Mouse (Mus musculus) cerebellum, adult 11-12 months (tissue): ENCODE measurements around the gene Las1l.

ENCODE experiments used
- DNase-seq: peaks from one replicate; pipeline ENCODE4 v3.0.0; 2022

Las1l gene

DNA sequence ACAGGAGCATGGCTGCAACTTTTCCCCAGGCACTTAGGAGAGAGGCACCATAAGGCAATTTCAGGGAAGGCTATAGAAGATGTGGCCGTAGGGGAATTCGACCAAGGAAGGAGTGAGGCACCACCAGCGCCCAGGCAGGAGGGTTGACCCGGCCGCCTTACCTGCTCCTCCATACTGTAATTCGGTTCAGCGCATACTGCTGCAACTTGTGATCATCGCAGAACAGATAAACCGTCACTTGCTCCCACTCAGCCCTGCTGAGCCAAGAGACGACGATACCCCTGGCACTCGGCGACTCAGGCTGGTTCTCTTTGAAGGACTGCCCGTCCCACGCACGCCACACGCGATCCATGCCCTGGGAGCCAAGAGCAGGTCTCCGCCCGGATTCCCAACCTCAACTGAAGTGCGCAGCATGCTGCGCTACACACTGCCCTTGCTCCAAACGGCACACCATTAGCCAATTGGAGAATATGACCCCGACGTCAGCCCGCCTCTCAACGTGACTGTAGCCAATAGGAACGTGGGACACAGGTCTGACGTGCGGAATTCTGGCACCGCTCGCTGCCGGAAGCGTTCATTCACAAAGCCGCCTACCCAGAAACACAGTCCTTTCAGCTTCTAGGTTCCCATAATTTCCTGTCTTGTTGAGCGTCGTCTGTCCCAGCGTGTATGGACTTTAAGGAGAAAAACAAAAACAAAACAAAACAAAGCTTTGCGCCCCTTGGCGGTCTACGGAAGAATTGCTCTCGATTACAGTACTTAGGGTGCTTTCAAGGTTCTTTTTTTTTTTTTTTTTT, at the start of gene Las1l:
Gene Las1l, minus strand, starts transcription at position 466 of the 797 bp plus-strand sequence.
- peak; percentile 95 for DNase-seq

DNA sequence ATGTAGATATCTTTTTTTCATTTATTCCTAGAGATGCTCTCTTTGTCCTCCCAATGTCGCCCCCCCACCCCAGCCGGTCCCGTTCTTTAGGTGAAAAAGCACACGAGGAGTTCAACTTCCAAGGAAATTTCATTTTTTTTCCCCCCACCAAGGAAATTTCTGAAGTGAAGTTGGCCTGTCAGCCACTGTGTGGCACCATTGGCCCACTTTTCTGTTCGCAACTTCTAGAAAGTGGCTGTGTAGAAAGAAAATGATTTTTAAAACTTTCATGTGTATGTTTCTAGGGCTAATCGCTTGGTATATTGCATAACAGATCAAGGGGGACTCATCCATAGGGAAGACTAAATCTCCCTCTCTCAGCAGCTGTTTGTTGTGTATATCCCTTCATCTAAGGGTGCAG, 49.6 kb upstream of the Las1l start:
- no peak for DNase-seq

DNA sequence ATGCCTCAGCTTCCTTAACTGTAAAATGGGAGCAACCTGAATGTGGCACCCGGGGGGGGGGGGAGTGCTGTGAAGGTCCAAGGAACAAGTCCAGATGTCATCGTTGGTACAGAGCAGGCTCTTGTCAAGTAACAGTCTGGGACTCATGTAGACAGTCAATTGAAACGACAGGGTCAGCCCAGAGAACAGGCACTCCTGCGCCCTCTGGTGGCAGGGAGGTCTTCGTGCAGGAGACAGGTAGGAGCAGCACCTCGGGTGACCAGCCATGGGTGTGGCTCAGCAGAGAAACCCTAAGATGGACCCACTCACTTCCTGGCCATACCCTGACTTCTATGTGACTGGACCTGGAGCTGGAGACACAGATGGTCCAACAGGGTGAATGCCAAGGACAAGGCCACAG, 42.8 kb upstream of the Las1l start:
- DNase-seq, result no peak

DNA sequence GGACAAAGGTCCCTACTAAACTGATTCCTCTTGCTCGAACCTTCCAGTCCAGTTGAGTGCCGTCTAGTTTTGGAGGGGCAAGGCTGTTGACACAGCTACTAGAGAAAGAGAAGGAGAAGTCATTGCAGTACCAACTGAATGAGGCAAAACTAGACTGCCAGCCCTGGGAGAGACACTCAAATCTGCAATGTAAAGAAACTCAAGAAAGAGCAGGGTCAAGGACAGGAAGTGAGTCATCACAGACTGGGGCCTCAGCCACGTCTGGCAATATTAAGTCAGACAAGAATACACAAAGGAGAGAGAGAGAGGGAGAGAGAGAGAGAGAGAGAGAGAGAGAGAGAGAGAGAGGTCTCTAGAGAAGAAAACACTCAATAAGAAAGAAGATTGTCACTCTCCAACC, 36.4 kb upstream of the Las1l start:
- no peak for DNase-seq

DNA sequence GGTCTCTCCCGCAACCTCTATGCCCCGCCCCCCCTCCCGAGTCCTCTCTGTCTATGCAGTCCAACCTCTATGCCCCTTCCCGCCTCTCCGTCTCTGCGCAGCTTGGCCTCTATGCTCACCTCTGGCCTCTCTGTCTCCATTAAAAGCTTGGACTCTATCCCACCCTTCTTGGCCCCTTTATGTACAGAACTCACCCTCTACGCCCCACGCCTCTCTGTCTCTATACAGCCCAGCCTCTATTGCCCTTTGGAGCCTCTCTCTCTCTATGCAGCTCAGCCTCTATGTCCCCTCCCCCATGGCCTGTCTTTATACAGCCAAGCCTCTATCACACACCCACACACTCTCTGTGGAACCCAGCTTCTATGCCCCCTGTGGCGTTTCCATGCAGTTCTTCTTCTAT, 13.2 kb upstream of the Las1l start:
- DNase-seq, result peak; percentile 20

DNA sequence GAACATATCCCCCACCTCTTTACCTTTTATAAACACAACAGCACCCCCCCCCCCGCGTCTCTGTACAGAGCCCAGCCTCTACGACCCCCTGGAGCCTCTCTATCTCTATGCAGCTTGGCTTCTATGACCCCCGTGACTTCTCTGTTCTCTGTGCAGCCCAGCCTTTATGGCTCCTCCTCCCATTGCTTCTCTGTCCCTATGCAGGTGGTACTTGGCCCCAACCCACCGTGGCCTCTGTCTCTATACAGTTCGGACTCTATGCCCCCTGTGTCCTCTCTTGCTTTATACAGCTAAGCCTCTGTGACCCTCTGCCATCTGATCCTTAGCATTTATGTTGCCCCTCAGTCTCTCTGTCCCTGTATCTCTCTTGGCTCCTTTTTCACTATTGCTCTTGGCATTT, 12.4 kb upstream of the Las1l start:
- peak; percentile 49 for DNase-seq

DNA sequence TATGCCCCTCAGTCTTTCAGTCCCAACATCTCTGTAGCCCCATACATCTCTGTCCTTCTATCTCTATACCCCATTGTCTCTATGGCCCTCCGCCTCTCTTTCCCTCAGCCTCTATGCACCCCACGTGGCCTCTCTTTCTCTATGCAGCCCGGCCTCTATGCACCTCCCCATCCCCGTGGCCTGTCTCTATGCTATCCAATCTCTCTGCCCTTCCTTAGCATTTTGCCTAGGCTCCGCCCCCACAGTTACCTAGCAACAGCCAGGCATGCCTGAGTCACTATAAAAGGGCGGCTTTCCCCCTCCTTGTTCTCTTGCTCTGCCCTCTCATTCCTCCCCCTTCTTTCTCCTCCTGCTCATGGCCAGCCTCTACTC, 11.8 kb upstream of the Las1l start:
- peak; percentile 92 for DNase-seq

DNA sequence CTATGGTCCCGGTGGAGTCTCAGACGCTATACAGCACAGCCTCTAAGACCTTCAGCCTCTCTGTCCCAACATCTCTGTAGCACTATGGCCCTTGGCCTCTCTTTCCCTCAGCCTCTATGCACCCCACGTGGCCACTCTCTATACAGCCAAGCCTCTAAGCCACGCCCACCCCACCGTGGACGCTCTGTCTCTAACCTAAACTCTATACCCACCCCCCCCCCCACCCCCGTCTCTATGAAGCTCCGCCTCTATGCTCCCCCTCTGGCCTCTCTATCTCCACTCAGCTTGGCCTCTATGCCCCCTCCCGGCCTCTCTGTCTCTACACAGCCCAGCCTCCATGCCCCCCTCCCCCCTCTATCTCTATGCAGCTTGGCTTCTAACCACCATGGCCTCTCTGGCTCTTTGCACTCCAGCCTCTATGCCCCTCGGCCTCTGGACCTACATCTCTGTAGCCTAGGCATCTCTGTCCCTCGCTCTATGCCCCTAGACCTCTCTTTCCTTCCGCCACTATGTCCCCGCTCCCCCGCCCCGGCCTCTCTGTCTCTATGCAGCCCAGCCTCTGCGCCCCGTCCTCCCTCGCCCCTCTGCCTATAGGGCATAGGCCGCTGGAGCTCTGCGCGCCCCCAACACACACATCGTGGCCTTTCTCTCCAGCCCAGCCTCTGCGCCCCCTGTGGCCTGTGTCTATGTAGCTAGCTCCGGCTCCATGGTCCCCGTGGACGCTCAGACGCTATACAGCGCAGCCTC, 11.3 kb upstream of the Las1l start:
- peak; percentile 90 for DNase-seq

DNA sequence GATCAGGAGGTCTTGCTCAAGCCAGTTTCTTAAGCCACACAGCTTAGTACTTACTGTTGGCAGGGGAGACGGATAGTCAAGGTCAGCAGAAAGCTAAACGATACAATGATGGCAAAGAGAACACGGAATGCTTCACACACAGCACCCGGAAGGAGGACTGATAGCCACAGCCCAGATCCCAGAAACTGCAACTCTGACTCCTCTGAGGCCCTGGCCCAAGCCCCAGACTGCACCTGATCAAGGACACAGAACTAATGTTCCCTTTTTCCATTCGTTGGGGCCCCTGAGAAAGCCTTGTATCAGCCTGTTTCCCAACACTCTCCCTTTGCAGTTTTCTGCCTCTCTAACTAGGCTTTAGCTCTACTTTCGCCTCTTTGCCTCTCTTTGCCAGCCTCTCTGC, 8.3 kb upstream of the Las1l start:
- DNase-seq, result no peak

DNA sequence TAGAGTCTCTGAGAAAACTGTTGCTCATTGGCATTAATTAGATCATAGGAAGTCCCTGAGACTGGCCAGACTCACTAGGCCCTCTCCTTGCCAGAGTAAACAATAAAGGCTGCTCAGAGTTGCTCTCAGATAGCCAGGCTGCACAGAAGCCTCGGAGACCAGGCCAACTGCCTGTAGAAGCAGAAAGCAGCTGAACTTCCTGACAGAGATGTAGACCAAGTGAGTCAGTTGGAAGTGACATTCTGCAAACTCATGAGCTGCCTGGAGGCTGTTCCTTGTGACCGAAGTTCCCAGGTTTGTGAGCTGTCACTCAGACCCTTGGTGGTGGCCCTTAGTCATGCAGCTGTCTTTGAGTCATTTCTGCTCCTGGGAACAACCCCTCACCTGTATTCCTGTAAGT, 6.6 kb upstream of the Las1l start:
- no peak for DNase-seq

DNA sequence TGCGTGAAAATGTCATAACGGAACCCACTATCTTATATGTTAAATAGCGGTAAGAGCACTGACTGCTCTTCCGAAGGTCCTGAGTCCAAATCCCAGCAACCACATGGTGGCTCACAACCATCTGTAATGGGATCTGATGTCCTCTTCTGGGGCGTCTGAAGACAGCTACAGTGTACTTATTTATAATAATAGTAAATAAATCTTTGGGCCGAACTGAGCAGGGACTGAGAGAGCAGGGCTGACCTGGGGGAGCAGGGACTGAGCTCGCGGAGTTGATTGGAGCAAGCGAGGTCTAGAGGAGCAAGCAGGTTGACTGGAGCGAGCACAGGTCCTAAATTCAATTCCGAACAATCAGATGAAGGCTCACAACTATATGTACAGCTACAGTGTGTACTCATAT, 699 bp upstream of the Las1l start:
- DNase-seq, result peak; percentile 32

DNA sequence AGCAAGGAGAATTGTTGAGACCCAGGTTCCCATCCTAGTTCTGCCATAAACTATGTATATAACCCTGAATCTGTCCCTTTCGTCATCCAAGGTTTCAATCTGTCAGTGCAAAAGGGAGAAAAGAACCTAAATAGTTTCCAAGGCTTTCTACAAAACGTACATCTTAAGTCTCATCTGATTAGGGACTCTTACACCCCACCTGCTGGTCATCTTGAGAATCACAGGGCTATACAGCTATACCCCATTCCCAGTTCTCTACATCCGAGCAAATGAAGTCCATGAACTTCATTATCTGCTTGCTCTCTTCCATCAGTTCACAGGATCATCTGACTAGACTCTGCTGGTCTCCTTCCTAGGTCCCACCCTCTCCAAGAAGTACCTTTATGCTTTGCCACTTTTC, 6.0 kb downstream of the Las1l start:
- DNase-seq, result no peak

DNA sequence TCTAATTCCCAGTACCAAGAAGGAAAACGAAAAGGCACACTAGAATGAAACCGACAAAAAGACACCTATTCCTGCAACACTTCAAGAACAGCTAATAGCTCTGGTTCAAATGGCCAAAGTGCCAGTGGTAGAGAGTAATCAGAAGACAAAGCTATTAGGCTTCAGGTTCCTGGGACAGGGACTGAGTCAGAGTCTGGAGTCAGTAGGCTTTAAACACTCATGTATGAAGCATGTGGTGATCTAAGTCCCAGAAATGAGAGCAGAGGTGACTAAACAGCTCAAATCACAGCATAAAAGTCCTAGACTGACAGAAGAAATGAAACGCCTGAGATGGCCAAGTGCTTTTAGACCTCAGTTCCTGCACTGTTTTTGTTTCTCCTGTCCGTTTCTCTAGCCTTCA, 8.6 kb downstream of the Las1l start:
- no peak for DNase-seq

DNA sequence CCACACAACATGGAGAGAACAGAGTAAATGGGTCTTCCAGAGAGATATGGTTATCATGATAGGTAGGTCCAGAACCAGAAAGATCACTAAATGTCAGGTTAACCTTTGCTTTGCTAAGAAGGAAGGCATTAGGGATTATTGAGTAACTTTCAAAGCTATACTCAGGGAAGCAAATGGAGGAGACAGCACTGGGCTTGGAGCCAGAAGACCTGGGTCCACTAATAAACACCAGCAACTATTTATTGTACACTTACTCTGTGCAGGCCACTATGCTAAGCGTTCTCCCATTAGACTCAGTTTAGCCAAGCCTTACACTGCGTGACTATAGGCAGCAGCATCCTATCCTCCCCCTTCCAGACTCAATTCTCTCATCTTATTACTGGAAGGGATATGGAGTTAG, 11.3 kb downstream of the Las1l start:
- no peak for DNase-seq

DNA sequence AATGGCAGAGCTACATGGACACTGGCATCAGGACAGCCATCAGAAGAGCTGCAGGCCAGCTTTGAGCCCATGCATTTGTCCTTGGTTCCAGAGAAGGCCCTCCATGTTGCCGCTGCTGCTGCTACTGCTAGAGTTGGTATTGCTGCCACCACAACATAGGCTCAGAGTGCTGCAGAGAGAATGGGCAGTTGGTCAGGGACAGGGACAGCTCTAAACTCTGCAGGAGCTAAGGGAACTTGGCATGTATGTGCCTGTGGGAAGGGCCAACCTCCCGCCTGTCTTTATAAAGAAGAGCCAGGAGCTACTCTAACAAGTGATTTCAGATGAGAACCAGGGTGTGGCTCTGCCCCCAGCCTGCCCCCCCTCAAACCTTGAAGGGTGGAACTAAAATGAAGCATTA, 21.3 kb downstream of the Las1l start:
- peak; percentile 48 for DNase-seq

DNA sequence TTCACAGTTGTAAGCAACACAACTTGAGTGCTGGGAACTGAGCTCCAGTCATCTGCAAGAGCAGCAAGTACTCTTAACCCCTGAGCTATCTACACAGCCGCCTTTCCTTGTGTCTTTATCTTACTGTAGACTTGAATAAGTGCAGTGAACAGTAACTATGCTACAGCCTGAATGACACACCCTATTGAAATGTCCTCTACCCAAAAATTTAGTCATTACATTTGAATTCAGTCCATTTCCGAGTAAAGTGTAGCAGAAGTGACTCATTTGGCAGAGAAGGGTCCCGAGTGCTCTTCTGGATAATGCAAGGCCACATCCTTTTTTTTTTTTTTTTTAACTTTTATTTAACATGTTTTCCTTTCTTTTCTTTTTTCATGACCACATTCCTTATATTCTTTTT, 54.0 kb downstream of the Las1l start:
- no peak for DNase-seq
